Mouse (Mus musculus): ENCODE results near the gene Endod1.

- TF ChIP-seq ZNF384 (IDR thresholded peaks at IDR 0.05; ENCODE audit: low read depth, low read length) (no peak), CHD2 (IDR thresholded peaks at IDR 0.05; ENCODE audit: low read depth, low read length) (no peak), HCFC1 (IDR thresholded peaks at IDR 0.05; ENCODE audit: borderline replicate concordance, insufficient read depth, low read length) (no peak), ZC3H11A (IDR thresholded peaks at IDR 0.05; ENCODE audit: borderline replicate concordance, low read depth, low read length) (0 out of 2 replicates have a peak, but pooled peaks have one; percentile 13), MAFK (IDR thresholded peaks at IDR 0.05; ENCODE audit: insufficient read depth, low read depth, low read length) (no peak)
Observed at GRCm38 (mm10) chr9:14390278-14390677, 9.0 kb upstream of the Endod1 start.
